Comparison of ENCODE assay signal across 24 mouse cellular contexts in genomic region chr19:57340900-57341742, GRCm38 (mm10).
"Had no signal": no experiment of that assay in that cellular context is flagged by ENCODE, and none has a peak within 500 bp of the region (broad histone marks: within the 10 kb centered on the region; RNA-seq: fewer than 3 reads in every experiment).

No protein-coding gene starts in this region.

- H3K36me3 ChIP-seq: heart, embryonic 13.5 days; heart, embryonic 15.5 days; hindbrain, embryonic 13.5 days; hindbrain, embryonic 15.5 days; kidney, embryonic 15.5 days; limb, embryonic 13.5 days had no signal

- H3K4me1 ChIP-seq: hindbrain, embryonic 13.5 days; hindbrain, embryonic 15.5 days; kidney, embryonic 15.5 days; limb, embryonic 13.5 days had no signal

- DNase-seq: forebrain, postnatal 0 days; gastrocnemius, postnatal 14 days; heart, adult 11 months; heart, postnatal 14 days; heart, postnatal 36 days; kidney, adult 11 months; kidney, adult 2 months; kidney, adult 9 months; kidney, postnatal 14 days; kidney, postnatal 36 days; layer of hippocampus, adult 9-11 months; layer of hippocampus, postnatal 36 days; left cerebral cortex, postnatal 4 days had no signal

- H3K27ac ChIP-seq: heart, adult 2 months; heart, embryonic 13.5 days; heart, embryonic 15.5 days; hindbrain, embryonic 13.5 days; hindbrain, embryonic 15.5 days; hindbrain, postnatal 0 days; kidney, embryonic 15.5 days; kidney, postnatal 0 days; limb, embryonic 13.5 days had no signal

- H3K4me2 ChIP-seq: heart, embryonic 11.5 days; heart, embryonic 13.5 days; heart, embryonic 15.5 days; hindbrain, embryonic 13.5 days; hindbrain, embryonic 15.5 days; kidney, embryonic 15.5 days; limb, embryonic 13.5 days had no signal

- ATAC-seq: forebrain, postnatal 0 days; hindbrain, postnatal 0 days; intestine, embryonic 16.5 days had no signal

- H3K4me3 ChIP-seq: heart, adult 2 months; heart, embryonic 13.5 days; heart, embryonic 15.5 days; hindbrain, embryonic 13.5 days; hindbrain, embryonic 15.5 days; kidney, embryonic 15.5 days; limb, embryonic 13.5 days had no signal

- H3K27me3 ChIP-seq: heart, embryonic 13.5 days; heart, embryonic 15.5 days; hindbrain, embryonic 13.5 days; hindbrain, embryonic 15.5 days; kidney, embryonic 15.5 days; limb, embryonic 13.5 days had no signal

- H3K9ac ChIP-seq: forebrain, postnatal 0 days; heart, embryonic 13.5 days; heart, embryonic 15.5 days; hindbrain, embryonic 13.5 days; hindbrain, embryonic 15.5 days; kidney, embryonic 15.5 days; limb, embryonic 13.5 days had no signal

- H3K9me3 ChIP-seq: heart, embryonic 15.5 days; hindbrain, embryonic 13.5 days; hindbrain, embryonic 15.5 days; kidney, embryonic 15.5 days had no signal
